Mouse (Mus musculus): Measurements from ENCODE around the gene Reep1.

Gene Reep1

DNA sequence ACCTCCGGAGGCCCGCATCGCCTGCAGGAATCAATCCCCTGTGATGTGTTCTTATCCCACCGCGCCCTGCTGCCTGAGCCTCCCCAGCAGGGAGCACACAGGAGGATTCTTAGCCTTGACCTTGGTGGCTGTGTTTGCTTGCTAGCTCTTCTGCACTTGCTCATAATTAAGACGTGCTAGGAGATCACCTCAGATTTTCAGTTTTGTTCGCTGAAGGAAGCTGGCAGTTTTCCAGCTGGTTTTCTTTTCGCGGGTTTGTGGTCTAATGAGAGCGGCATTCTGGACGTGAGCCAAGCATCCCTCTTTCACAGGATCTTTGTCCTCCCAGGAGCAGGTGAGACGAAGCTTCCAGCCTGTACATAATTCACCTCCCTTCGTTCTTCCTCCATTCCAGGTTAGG lies 33.6 kb downstream of the Reep1 start:
- DNase-seq = no peak

DNA sequence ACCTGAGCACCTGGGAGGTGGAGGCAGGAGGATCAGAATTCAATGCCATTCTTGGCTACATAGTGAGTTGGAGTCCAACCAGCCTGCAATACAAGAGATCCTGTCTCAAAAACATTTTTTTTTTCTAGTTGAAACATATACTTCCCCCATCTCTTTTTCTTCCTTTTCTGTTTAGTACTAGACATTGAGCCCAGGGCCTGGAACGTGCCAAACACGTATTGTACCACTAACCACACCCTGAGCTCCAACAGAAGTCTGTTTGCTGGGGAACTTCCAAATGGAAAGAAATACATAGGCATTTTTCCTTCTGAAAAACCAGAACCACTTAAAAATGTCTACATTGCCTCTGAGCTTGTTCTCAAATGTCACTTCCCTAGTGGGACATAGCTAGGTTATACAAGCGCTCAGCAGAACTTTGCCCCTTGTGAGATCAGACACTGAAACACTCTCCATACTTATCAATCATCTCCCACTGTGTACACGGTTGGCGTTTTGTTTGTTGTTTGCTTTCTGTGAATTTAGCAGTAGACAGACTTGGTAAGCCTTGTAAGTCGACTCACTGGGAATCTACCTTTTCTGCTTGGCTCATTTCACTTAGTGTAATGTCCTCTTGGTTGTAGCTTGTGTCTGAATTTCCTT lies 34.8 kb downstream of the Reep1 start:
- DNase-seq = no peak

DNA sequence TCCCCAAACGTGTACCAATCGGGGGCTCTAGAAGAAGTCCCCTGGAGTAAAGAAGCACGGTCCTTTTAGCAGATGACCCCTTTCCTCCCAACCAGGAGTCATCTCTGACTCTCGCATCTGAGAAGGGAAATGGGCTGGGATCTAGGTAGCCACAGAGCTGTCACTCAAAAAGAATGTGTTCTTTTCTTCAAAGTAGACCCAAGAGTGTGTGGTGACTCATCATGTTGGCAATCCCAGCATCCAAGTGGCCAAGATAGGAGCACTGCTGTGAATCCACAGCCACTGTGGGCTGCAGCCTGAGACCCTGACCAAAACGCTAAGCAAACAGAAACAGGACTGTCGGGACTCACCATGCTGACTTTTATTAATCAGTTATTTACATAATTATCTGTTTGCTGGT lies 37.6 kb downstream of the Reep1 start:
- DNase-seq = no peak

- DNase-seq = no peak
Measured at GRCm38 (mm10) chr6:71745482-71746234, 38.3 kb downstream of the Reep1 start.

DNA sequence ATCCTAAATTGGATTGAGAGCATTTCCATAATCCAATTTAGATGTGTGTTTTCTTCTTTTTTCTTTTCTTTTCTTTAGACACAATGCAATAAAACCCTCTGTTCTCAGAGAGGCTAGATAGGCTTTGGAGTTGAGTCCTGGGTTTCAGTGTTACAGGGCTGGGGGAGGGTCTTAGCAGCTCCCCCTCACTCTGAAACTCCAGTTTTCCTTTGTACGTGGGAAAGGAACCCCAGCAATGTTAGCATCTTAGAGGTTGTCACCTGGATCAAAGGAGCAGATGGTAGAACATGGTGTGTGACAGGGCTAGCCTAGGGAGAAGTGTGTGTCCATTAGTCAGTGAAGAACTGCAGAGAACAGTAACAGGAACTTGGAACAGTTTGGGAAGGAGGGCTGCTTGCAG lies 38.9 kb downstream of the Reep1 start:
- no peak for DNase-seq

DNA sequence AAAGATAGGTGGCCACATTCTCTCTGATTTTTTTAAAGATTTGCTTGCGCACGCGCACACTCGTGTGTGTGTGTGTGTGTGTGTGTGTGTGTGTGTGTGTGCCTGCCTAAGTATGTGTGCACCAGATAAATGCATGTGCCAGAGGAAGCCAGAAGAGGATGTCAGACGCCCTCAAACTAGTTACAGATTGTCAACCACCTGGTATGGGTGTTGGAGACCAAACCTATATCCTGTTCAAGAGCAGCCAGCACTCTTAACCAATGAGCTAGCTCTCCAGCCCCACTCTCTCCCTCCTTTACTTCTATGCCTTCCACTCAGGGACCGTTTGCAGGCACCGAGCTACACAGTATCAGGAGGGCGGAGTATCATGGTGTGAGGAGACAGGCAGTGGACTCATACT lies 39.5 kb downstream of the Reep1 start:
- DNase-seq = no peak

GRCm38 (mm10) chr6:71751602-71752001 lies 44.2 kb downstream of the Reep1 start:
- no peak for DNase-seq

DNA sequence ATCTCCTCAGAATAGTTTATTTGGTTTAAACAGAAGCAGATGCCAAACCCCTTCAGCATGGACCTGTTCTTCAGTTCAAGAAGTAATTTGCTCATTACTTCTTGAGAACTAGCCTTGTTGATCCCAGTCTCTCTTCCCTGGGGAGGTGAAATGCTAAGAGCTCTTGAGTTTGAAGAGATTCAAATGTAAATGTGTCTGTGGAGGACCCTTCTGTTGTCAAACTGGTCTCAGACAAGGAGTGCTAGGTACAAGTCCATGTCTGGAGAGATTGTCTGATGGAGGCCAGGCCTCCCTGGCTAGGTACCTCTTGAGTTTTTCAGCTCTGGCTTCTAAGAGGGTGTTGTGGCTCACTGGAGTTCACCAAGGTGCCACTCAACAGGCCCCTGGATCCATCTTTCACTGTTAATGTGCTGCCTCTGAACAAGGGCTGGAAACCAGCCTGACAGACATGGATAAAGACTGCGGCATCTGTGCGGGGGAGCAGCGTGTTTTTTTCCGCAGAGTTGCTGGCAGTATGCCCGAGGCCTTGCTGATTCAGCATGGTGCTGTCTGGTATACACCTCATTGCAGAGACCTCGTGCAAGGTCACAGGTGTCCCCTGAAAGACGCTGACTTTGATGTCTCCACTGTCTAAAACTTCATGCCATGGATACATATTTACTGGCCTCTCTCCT lies 45.6 kb downstream of the Reep1 start:
- no peak for DNase-seq

DNA sequence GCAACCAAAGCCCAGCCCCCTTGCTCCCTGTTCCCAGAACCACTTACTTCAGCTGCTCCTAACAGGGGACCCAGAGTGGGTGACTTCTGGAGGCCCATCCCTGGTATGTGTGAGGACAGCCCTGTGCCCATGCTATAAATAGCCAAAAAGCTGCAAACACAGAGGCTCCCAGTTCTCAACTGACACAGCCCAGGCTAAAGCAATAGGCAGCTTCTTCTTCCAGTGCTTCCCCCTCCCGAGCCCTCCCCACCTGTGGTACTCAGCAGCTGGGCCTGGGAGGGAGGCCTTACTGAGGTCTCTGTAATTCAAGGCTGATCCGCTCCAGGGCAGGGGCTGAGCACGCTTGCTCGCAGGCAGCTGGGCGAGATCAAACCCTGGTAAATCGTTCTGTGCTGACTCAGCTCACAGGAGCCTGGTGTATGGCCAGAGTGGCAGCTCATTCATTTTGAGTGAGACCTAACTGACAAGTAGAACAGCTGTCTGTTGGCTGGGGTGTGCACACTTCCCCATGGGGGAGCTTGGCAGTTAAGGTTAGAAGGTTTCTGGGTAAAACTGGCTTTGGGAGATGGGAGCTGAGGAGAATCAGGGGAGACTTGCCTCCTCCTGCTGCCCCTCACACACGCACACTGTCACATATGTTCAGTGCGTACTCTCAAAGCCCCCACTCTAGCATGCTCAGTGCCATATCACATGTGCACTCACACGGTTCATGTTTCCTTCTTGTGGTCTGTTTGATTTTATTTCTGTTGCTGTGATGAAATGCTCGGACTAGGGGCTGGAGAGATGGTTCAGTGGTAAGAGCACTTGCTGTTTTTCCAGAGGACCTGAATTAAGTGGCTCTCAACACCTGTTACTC lies 49.9 kb downstream of the Reep1 start:
- DNase-seq = no peak

GRCm38 (mm10) chr6:71758780-71759179 lies 51.4 kb downstream of the Reep1 start:
- no peak for DNase-seq

- DNase-seq = no peak
Measured at GRCm38 (mm10) chr6:71760073-71760472, 52.7 kb downstream of the Reep1 start.

GRCm38 (mm10) chr6:71767761-71768160 lies 60.4 kb downstream of the Reep1 start:
- no peak for DNase-seq

DNA sequence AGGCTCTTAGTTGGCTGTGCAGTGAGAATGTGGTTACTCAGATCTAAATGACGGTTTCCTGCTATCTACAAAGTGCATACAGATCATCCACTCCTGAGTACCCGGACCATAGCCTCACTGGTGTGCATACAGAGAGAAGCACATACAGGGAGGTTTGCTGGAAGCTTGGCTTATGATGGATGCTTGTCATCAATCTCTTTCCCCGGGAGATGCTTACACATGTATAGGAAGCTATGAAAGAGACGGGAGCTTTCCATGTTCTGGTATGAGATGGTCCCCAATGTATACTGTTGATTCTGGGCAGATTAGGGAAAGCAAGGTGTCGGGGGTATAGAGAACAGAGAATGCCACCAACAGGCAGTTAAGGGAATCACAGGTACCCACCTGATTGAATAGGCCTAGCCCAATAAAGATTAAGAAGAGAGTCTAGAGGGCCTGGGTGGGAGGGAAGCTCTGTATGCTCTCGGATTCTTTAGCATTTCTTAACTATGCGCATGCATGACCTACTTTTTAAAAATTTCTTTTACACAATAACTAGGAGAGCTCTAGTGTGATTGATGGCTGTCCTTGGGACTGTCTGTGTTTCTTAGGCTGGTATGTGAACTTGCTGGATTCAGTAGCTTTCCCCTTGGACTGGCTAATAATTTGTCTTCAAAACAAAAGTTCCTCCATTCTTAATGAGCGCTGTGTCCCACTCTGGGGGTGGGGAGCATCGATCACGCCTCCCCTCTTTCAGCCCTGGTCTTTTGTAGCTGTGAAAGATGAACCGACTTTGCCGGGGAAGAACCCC lies 62.7 kb downstream of the Reep1 start:
- DNase-seq = no peak

DNA sequence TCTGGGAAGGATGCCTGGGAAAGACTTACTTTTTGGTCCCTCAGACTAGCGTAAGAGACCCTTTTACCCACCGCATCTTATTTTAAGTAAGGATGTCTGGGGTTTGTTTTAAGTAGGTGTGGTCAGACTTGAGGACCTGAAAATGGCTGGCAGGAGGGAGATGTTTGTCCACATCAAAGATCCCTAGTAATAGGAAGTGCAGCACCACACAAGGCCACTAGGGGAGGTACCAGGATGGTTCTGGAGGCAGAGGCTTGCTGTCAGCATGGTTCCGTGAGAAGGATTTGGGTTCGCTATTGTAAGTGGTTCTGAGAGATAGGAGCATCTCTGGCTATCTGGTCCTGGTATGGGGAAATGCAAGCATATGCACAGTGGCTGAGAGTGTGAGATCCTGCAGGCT lies 63.5 kb downstream of the Reep1 start:
- no peak for DNase-seq

GRCm38 (mm10) chr6:71771282-71771681 lies 63.9 kb downstream of the Reep1 start:
- DNase-seq = no peak

DNA sequence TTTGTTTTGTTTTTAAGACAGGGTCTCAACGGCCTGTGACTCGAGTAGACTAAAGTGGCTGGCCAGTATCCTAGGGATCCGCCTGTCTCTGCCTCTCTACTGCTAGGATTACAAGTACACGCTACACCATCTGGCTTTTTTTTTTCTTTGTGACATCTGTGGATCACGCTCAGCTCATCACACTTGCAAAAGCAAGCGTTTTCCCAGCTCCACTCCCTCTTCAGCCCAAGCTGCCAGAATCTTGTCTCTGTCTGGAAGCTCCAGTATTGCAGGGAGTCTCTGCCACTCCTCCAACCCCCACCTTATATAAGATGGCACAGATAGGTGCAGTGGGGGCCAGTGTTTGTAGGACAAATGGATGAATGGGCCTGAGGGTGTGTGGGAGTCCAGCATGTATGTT lies 64.8 kb downstream of the Reep1 start:
- no peak for DNase-seq

GRCm38 (mm10) chr6:71772636-71773208 lies 65.4 kb downstream of the Reep1 start:
- no peak for DNase-seq

DNA sequence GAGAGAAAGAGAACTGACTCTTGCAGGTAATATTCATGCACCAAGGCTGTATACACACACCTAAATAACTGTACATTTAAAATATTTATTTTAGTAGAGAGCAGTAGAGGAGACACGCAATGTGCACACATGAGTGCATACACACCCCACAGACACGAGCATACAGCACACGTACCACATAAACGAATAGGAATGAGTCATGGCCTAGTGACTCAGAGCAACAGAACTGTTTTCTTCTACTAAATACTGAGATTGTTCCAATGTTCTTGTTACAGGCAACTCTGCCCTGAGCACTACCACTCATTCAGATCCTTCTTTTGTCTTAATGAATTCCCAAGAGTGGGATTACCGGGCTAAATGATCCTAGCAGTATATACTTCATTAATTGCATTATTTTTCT lies 70.7 kb downstream of the Reep1 start:
- DNase-seq = no peak

- DNase-seq = no peak
Measured at GRCm38 (mm10) chr6:71779831-71780230, 72.5 kb downstream of the Reep1 start.

GRCm38 (mm10) chr6:71780431-71780830 lies 73.1 kb downstream of the Reep1 start:
- DNase-seq = no peak

DNA sequence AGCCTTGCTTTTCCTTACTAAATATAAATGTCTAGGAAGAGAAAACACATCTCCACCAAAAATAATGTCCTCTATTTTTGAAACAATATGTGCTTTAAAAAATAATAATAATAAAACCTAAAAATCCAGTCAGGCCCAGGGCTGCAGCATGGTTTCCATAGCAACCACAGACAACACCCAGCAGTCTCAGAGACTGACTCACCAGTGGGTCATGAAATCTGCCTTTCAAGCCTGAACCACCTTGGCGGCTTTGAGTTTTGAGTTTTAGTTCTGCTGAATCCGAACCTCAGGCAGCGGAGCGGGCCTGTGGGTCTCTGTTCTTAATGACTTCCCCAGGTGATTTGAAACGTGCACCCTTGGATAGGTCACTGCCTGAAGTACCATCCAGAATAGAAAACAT lies 75.8 kb downstream of the Reep1 start:
- DNase-seq = no peak

DNA sequence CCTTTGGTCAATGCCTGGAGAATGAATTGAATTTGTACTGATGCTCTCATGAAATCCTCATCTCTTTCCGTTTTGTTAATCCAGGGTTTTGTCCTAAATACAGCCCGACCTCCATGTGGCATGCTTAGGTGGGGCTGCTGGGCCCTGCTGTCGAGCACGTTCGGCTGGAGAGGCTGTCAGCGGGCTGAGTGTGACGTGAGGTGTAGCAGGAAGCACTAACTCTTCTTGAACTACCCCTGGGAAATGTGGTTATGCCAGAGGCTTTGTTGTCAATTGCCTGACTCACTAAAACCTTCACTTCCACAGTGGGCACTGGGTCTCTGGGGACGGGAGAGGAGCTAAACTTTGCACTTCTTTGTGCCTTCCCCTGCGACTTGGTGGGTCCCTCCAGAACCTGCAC lies 81.0 kb downstream of the Reep1 start:
- DNase-seq = no peak
